Mouse (Mus musculus): ENCODE results near the gene Slc16a4. TPM values are rescaled to one million over a fixed set of nuclear protein-coding genes. Genes with fewer than 3 reads are reported as not detected.

The Slc16a4 gene
- 1 to 10 TPM in 1 of 2 experiments, under 1 TPM in 1; 0.57 to 2.6 TPM for polyA plus RNA-seq (2017; shearing (Covaris generic))

DNA sequence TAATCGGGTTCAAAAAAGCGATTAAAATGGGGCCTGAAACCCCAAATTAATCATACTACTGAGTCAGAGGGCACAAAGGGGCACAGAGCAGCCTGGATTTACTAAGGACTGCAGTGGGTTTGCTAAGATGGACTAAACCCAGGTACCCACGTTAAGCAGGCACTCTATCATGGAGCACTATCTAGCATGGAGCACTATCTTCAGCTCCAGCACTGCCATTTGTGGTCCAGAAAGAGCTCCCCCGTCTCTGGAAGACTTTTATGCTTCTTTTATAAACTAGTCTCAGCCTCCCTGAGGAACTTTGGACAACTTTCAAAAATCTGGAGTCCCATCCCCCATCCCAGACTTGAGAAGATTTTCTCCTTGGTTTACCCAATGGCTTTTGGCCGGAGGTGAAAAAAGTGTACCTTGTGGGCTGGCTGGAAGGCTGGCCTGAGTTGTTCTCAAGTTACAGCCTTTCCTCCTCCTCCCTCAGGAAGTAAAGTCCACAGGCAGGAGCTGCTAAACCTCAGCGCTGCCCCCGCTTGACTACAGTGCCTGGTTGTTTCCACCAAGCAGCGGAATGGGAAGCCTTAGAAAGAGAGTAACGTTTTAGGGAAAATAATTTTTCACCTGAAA, at the start of gene Slc16a4:
Gene Slc16a4, plus strand, starts transcription at position 467 of the 618 bp plus-strand sequence.
- no peak for ATAC-seq

DNA sequence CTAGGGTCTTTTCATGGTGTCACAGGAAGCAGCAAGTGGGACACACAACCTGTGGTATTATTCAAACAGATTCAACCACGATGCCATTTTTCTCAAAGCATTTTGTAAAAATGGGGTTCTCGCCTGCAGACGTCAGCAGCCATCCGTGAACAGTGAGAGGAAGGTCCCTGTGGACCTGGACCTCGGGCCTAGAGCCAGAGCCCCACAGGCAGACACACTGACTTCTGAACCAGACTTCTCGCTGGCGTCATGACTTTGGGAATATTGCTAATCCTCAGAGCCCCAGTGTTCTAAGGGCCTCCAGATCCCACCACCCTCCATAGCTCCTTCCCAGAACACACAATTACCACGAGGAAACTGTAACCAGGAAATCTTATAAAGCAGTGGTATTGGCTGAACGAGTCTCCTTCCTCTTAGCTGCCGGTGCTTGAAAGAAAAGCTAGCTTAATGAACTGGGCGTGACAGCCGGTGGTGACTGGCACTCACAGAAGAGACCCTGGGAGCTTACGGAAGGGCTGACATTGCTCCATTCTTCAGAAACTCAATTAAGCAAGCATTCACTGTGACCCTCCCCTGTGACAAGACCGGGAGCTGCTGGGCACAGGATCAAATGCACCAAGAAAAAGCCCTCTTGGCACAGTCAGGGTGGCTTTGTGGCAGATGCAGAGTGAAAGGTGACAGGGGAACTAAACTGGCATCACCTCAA, 49.5 kb upstream of the Slc16a4 start:
- ATAC-seq = no peak

DNA sequence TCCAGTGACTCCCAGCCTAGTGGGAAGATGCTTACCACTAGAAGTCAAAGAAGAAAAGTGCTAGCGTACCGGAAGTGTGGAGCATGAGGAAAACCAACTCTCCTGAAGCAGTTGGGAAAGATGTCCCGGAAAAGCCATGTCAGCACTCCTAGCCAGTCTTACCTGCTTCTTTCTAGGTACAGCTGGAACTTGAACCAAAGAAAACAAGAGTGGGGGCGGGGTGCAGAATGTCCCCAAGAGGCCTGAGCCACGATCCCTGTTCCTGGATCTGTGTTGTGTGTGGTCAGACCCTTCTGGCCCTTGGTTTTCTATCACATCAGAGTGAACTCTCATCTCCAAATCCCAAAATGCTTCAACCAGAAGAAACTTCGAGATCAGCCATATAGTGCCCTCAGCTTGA, 44.2 kb upstream of the Slc16a4 start:
- ATAC-seq = no peak

DNA sequence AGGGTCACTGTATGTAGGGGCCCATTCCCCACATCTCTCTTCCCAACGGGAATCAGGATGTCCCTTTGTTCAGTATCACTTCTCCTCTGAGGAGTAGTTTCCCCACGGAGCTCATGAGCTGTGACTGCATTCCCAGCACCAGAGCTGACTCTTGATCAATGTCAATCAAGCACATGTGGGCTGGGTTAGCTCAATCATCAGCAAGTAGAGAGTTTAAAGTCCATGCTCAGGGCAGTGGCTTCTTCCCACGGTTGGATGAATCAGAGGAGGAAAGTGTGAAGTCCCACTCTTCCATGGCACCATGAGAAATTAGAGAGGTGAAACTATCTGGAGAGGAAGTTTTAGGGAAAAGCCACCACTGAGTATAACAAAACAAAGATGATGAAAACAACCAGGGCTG, 42.0 kb upstream of the Slc16a4 start:
- ATAC-seq = no peak

DNA sequence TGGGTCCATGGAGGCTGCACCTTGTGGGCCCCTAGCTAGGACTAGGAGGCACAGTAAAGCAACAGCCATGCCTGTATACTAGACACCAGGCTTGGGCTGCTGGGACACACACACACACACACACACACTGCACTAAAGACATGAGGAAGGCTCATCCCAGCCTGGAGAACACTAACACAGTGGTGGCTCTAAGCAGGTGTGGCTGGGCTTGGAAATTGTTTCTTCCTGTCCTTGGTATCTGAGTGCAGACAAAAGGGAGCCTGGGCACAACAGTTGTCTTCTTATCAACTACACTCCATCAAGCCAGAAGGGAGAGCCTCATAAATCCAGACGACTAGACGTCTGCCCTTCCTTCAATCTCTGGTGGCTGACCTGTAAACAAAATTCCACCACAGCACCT, 40.7 kb upstream of the Slc16a4 start:
- no peak for ATAC-seq

DNA sequence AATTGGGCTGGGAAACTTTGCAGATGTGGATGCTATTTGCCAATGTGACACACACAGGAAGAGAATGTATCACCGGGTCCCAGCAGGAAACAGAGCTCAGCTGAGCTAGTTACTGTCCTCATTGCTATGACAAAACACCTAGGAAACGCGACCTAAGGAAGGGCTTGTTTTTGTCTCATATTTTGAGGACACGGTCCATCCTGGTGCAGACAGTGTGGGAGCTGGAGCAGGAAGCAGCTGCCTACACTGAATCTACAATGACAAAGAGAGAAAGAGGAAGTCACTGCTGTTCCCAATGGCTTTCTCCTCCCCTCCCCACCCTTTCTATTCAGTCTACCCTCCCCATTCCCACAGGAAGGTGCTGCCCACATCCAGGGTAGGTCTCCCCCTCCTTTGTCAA, 39.0 kb upstream of the Slc16a4 start:
- no peak for ATAC-seq

DNA sequence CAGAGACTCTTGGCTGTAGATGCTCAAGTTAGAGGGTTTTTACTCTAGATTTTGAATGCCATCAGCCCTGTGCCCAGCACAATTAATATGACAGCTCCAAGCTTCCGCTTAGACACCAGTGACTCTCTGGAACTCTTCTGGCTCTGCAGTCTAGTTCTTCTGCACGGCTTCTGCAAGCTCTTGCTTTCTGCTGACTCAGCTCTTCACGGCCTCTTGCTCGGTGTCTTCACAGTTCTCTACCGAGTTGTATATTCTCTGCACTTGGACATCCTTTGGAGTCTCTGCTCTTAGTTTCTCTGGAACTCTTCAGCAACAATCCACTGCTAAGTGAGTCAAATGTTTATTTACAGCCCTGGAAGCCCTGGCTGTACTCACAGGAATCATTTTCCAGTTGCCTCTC, 37.1 kb upstream of the Slc16a4 start:
- no peak for ATAC-seq

DNA sequence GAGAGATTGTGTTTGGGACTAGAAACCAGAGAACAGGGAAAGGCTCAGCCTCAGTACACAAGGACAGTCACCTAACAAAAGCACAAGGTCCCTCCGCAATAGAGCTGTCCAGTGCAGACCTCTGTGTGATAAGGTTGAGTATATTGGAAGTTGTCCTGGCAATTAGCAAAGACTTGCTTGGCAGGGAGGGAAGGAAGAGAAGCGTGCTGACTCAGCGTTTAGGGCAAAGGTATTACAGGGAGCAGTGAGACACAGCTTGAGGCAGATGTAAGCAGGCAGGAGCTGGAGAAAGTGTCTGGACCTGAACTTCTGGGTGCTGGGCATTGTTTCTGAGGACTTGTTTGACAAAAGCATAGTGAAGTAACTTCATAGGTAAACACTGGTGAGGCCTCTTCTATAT, 35.0 kb upstream of the Slc16a4 start:
- ATAC-seq = no peak

DNA sequence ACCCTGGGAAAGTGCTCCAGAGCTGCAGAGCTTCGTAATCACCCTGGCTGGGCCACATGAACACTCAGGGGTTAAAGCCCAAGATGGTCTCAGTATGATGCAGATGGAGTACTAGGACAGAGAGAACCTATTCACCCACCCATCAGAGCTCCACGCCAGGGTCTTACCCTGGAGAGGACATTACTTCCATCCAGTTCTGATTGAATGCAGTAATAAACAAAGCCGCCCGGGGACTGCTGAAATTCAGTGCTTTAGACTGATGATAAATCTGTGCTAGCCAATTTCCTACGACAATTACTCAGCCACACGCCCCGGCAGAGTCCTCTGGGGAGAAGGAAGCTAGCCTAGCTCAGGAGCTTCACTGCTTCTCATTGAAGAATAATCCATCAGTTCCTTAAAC, 34.3 kb upstream of the Slc16a4 start:
- no peak for ATAC-seq

DNA sequence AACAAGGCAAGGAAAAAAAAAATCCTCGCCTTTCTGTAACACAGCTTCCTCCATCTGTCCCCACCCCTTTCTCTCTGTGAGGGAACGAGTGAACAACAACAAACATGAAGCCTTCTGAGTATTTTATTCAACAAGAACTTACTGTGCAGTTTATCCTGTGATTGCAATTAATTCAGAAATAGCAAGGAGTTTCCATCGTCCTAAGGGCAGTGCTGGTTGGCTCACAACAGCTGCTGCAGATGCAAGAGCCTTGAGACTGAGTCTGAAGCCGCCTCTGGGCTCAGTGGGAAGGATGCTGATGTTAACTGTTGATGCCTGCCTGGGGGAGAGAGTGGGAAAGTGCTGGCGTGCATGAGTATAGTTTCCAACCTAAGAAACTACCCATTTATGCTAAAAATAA, 33.1 kb upstream of the Slc16a4 start:
- no peak for ATAC-seq

DNA sequence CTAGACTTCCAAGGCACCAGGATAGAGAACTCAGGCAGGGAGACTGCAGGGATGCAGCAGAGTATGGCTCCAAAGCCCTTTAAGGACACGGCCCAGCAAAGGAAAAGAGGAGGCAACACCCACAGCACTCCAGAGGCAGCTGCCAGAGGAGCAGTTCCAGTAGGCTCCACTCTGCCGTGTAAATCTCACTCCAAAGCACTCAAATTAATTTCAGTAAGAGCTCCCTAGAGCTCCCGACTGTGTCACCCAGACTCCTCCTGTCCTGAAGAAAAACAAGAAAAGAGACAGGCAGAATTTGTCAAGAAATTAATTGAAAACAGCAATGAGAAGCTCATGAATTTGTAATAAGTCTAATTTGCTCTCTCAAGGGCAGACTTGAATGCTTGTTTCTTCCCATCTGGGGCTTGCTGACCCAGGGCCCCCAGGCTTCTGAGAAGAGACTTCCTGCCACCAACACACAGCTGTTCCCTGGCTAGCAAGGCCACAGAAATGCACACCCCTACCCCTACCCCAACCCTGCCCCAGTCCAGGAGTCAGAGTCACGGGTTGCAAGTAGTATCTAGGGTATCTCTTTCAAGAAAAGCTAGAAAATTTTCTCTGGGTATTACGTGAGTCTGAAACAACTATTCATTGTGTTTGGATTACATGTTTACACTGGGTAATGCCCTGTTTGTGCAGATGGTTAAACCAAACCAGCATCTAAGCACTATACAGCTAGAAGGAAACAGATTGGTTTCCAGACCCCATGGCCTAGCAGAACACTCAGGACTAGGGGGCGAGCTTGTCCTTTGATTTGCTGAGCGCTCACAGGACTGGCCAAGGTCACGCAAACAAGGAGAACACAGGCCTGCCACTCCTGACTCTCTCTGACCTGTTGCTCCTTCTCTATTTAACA, 29.8 kb upstream of the Slc16a4 start:
- no peak for ATAC-seq

DNA sequence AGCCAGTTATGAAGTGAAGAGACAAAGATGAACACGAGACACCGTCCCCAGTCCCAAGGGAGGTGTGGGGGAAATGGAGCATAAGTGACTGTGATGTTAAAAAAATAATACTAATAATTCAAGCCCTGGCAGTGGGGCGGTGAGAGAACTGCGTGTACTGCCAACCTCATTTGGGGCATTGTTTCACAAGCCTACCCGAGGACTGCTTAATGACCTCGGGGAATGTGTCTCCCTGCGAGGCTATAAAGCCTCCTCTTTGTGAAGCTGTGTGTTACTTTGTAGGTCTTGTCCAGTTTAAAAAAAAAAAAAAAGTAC, 29.2 kb upstream of the Slc16a4 start:
- ATAC-seq = no peak

DNA sequence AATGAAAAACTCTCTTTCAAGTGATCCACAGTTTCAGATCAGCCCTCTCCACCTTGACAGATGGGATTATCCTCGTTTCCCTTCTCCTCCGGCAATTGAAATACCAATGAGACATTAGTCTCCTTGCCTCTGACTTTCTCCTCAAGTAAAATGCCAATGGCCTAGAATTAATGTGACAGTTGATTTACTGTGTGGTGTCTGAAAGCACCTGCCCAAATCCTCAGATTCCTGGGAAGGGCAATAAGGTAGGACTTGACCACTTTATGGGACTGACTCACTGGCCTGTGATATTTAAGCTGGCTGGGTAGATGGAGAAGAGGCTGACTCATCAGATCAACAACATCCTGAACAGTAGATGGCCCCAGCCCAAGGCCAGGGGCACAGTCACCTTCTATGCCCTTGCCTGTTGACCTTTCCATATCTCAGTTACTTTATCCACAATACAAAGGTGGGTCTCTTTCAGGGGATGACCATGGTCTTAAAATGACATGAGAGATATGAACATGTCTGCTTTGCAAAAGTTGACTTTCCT, 24.1 kb upstream of the Slc16a4 start:
- no peak for ATAC-seq

DNA sequence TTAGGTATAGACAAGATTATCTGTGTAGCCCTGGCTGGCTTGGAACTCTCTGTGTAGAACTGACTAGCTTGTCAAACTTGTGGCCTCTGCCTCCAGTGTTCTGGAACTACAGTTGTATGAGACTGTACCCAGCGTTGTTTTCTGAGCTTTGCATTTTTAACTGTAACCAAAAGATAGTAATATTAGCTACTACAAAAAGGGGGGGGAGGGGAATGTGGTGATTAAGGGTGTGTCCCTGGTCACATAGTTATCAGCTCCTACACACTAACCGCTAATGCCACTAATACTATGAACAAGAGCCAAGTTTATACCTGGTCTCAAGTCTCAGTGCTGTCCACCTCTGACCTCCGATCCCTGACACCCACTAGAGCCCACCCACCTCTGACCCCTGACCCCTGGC, 18.6 kb upstream of the Slc16a4 start:
- no peak for ATAC-seq

DNA sequence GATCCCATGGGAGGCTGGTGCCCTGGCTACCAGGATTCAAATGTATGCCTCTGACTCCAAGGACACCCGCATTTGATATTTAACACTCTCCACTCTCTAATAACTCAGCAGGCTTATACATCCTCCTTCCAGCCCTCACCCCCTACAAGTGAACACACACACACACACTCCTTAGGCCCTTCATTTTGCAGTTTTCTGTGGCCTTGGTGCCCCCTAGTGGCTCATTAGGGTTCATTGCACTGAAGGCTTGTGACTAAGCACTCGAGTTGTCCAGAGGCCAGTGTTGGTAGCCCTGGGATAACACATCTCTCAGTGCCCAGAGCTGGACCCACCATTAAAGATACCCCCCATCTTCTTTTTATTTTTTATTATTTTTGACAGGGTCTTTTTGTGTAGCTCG, 17.2 kb upstream of the Slc16a4 start:
- ATAC-seq = peak; percentile 80

DNA sequence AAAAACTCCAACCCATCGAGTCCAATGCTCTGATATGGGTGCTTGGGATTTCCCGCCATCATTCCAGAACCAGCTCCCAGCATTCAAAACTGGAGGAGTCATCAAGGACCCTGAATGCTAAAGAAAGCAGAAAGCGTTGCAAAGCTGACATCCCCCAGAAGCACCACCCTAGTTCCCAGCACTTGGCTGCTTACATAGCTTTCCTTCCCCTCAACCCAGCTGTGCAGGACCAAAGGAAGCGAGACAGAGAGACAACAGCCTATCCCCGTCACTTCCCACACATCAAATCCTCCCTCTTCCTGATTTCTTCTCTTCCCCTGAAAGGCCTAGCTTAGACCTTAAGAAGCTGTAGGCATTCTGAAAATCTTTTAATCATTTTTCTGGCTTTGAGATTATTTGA, 15.7 kb upstream of the Slc16a4 start:
- no peak for ATAC-seq

DNA sequence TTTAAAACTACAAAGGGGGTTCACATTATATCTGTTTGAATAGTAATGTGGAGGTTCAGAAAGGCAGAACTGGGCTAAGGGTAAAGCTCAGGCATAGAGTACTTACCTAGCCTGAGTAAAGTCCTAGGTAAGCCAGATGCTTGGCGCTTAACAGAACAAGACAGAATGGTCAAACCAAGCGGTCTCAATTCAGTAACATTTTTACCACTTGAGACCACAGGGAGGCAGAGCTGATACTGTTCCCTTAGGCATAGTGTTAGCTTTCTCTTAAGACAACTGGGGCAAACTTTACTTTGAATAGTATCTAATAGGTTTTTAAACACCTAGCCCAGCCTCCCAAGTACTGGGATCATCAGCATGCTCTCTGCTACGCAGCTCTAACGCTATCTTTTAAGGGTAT, 15.0 kb upstream of the Slc16a4 start:
- ATAC-seq = no peak

DNA sequence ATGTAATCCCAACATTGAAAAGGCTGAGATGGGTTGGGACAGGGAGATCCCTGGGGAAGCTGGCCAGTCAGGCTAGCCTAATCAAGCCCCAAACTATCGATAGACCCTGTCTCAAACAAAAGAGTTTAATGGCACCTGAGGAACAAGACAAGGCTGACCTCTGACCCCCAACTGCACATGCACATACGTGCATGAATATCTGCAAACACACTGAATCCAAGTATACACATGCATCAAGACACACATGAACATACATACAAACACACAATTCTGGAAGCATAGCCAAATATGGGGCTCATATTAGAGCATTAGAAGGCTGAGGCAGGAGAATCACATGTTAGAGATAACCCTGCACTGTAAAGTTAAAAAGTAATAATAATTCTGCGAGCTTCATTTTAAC, 14.4 kb upstream of the Slc16a4 start:
- no peak for ATAC-seq

DNA sequence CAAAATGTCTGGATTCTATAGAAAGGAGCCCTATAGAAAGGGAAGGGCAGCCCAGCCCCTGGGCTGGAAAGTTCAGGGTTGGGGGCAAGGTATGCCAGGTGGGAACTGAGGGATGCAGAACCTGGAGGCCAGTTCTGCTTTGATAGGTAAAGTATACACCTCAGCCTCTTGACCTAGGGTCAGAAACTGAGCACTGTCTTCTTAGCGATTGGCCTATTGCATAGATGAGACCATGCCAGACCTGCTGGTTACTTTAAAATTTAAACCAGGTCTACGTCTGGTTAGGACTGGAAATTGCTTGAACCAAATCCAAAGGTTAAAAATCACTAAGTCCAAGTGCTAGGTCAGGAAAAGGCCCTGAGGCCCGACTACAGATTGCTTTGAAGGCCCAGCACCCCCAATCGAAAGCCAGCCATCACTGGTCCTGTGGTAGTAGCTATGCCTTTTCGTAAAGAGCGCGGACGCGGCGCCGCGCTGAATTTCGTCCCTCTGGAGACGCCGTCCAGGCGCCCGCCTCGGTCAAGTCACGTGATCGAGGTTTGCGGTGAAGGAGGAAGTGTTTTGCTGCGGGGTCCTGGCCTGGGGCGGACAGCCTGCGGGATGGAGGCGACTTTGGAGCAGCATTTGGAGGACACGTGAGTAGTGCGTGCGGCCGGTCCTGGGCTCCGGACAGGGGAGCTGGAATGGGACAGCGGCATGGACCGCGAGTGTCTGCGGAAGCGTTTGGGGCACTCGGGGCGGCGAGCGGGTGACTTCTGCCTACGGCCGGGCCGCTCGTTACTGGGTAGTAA, 12.4 kb upstream of the Slc16a4 start, which contains the start of gene Lamtor5:
Gene Lamtor5, plus strand, starts transcription at position 380 of the 791 bp plus-strand sequence.
- ATAC-seq = peak; percentile 77

DNA sequence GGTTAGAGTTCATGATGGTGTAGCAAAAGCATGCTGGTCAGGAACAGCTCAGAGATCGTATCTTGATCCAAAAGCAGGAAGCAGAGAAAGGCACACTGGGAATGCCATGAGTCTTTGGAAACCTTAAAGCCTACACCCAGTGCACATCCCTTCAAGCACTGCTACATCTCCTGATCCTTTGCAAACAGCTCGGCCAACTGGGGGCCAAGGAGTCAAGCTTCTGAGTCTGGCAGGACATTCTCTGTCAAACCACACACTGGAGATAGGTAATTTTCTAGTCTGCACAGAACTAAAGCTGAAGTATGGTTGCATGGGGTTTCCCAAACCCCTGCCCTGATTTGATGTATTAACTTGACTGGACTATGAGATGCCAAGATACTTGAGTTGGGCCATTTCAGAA, 4.9 kb upstream of the Slc16a4 start:
- no peak for ATAC-seq

DNA sequence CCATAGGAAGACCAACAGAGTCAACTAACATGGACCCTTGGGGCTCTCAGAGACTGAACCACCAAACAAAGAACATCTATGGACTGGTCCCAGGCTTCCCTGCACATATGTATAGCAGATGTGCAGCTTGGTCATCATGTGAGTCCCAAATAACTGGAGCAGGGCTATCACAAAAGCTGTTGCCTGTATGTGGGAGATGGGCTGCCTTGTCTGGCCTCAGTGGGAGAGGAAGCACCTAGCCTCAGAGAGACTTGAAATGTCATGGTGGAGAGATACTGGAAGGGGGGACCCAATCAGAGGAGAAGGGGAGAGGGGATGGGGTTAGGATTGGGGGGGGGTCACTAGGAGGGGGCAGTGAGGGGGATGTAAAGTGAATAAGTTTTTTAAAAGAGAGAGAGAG, 3.7 kb upstream of the Slc16a4 start:
- no peak for ATAC-seq

DNA sequence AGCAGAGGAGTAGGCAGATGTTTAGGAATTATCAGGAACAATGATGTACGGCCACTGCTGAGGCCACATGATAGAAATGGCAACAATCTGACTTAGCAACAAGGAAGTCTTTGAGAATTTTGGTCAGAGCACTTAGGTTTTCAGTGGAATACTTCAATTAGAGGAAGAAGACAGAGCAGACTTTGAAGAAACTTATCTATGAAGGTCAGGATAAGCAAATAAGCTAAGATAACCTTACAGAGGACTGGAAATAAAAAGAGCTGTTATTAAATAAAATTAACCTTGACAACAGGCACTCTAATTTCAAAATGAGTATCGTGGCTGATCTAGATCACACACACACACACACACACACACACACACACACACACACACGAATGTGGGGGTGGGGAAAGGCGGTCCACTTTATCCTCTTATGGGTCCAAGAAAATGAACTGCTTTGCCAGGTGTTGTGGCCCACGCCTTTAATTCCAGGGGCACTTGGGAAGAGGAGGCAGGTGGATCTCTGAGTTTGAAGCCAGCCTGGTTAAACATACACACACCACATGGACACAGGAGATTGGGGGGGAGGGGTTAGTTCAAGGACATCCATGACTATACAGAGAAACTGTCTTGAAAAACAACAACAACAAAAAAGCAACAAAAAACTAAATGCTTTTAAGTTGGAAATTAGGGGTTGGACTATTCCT, 4.8 kb downstream of the Slc16a4 start:
- ATAC-seq = no peak

Measured in activated CD4-positive, CD25-positive, alpha-beta regulatory T cell, adult 4 months (primary cell).